Mouse (Mus musculus) limb, embryonic 10.5 days (tissue): ENCODE data around the gene H2al1j. TPM values are rescaled to one million over a fixed set of nuclear protein-coding genes. Genes with fewer than 3 reads are reported as not detected.
"Not testable (repeated sequence)": the region's sequence is repeated elsewhere in the genome, so short reads cannot be mapped to it uniquely, and the experiment has no call there.

ENCODE experiments used
- DNase-seq: peaks from one replicate; pipeline ENCODE4 v3.0.0-alpha.2; 2017; ENCODE audit warnings: low spot score
- H3K27ac ChIP-seq: fragments of 300-500 bp; sonication (generic); 2 replicates; pipeline ENCODE4 v1.5.1; 2016; ENCODE audit warnings: mild to moderate bottlenecking
- H3K27me3 ChIP-seq: fragments of 300-500 bp; sonication (generic); 2 replicates; pipeline ENCODE4 v1.6.1; 2016; ENCODE audit warnings: low read depth, mild to moderate bottlenecking; ENCODE audit not compliant: poor library complexity, severe bottlenecking
- H3K36me3 ChIP-seq: fragments of 300-500 bp; sonication (generic); 2 replicates; pipeline ENCODE4 v1.6.1; 2016; ENCODE audit warnings: mild to moderate bottlenecking, moderate library complexity
- H3K4me1 ChIP-seq: fragments of 300-500 bp; sonication (generic); 2 replicates; pipeline ENCODE4 v1.6.1; 2016
- H3K4me3 ChIP-seq: fragments of 300-500 bp; sonication (generic); 2 replicates; pipeline ENCODE4 v1.5.1; 2016; ENCODE audit warnings: mild to moderate bottlenecking, moderate library complexity
- H3K9me3 ChIP-seq: fragments of 300-500 bp; sonication (generic); replicated peaks from 2 replicates; pipeline ENCODE4 v1.6.1; 2016; ENCODE audit warnings: mild to moderate bottlenecking
- WGBS: fragments of 180-500 bp; shearing (Covaris S2); methylation state at CpG from one replicate; pipeline ENCODE4 v1.1.7; 2016; 5-methylcytosine and 5-hydroxymethylcytosine counted together
- polyA plus RNA-seq: library from polyadenylated mRNA; unstranded; fragments of >200 nt; fragmentation: Nextera tagmentation; extraction: Ambion mirVana; gene quantifications from 2 replicates; pipeline ENCODE4 v1.2.1, GENCODE M21; 2016

H2al1j gene
- not detected in 2 replicates for polyA plus RNA-seq

DNA sequence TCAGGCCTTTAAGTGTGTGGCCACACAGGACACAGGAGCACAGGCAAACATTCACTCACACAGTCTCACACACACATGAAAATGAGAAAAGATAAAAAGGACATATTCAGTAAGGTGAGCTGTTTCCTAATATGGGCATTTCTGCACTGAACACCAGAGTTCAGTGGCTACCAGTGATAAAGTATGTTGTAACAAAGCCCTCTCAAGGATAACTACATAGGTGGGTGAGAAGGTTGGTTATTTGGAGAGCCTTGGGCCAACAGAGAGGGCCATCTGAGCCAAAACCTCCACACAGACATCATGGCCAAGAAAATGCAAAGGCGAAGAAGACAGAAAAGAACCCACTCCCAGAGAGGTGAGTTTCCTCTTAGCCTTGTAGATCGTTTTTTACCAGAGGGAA, at the start of gene H2al1j:
Gene H2al1j, plus strand, starts transcription at position 301 of the 400 bp plus-strand sequence.
- not testable (repeated sequence) for H3K27ac ChIP-seq, H3K4me1 ChIP-seq, DNase-seq, H3K36me3 ChIP-seq, H3K9me3 ChIP-seq, H3K4me3 ChIP-seq
- H3K27me3 ChIP-seq = peaks cover 43% of the 10 kb centered on the region
- 80% methylated on average over 2 of the region's 2 CpGs for WGBS

DNA sequence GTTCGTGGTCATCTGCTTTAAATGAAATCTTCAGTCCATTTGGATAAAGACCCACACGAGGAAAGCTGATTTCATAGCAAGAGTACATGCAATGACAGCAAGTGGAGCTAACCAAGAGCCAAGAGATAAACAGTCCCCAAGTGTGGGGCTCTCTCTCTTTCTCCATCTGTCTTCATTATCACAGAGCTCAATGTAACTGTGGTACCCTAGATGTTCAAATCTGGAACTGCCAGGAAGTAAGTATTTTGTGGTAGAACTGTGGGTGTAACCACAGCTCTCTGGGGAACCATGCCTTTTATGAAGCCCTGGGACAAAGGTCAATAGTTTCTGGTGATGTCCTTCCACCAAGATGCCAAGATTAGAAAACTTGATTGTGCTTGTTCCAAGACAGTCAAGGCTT, 46.9 kb upstream of the H2al1j start:
- Histone ChIP-seq H3K36me3 (no peaks in the 10 kb centered on the region), H3K27me3 (peaks cover 66% of the 10 kb centered on the region), H3K27ac (no peak overlapping the region), H3K9me3 (no peaks in the 10 kb centered on the region), H3K4me3 (no peak overlapping the region), H3K4me1 (no peaks in the 10 kb centered on the region)
- WGBS = 93% methylated on average over 2 of the region's 2 CpGs
- no peak for DNase-seq

- Histone ChIP-seq H3K27ac (no peak overlapping the region), H3K36me3 (no peaks in the 10 kb centered on the region), H3K4me3 (no peak overlapping the region), H3K27me3 (peaks cover 73% of the 10 kb centered on the region), H3K9me3 (no peaks in the 10 kb centered on the region), H3K4me1 (no peaks in the 10 kb centered on the region)
- no peak for DNase-seq
- 82% methylated on average over 14 of the region's 14 CpGs for WGBS
These were observed 39.2 kb upstream of the H2al1j start for GRCm38 (mm10) chrX:11288306-11288882.

DNA sequence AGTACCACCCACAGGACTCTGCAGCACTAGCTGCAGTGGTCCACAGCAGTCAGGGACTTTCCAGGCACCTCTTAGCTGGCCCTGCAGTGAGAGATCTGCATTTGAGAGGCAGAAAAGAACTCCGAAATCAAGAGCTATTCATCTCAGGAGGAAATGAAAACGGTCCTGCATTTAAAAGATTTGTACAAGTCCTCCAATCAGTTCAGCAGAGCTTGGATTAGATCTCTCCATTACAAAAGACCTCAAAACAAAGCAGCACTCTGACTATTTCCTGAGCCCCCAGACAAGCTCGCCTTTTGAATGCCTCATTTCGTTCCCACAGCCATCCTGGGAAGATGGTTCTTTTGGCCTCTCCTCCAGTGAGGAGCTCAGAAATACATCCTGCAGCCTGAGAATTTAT, 38.4 kb upstream of the H2al1j start:
- H3K4me1 ChIP-seq = no peaks in the 10 kb centered on the region

GRCm38 (mm10) chrX:11298957-11299356, 28.7 kb upstream of the H2al1j start, which contains the start of gene H2al1a:
Gene H2al1a, plus strand, starts transcription at chrX:11299257.
- H3K36me3 ChIP-seq, H3K4me1 ChIP-seq, H3K27ac ChIP-seq, DNase-seq, H3K4me3 ChIP-seq, H3K9me3 ChIP-seq: not testable (repeated sequence)
- H3K27me3 ChIP-seq = peaks cover 40% of the 10 kb centered on the region; the same call in 1 of the 2 replicates
- no CpG with 5 or more reads among the region's 3 CpGs for WGBS

More for the DNA sequence above, 38.4 kb upstream of the H2al1j start:
- H3K4me3 ChIP-seq = no peak overlapping the region
- no peak for DNase-seq
- H3K9me3 ChIP-seq = no peaks in the 10 kb centered on the region
- H3K36me3 ChIP-seq = no peaks in the 10 kb centered on the region
- 82% methylated on average over 4 of the region's 4 CpGs for WGBS
- H3K27ac ChIP-seq = no peak overlapping the region
- H3K27me3 ChIP-seq = peaks cover 82% of the 10 kb centered on the region

GRCm38 (mm10) chrX:11302132-11302531, 25.5 kb upstream of the H2al1j start, which contains the start of gene H2al1b:
Gene H2al1b, plus strand, starts transcription at chrX:11302432.
- DNase-seq, H3K27me3 ChIP-seq, H3K36me3 ChIP-seq, H3K9me3 ChIP-seq, H3K4me1 ChIP-seq, H3K4me3 ChIP-seq, H3K27ac ChIP-seq: not testable (repeated sequence)
- 100% methylated on average over 1 of the region's 3 CpGs for WGBS

GRCm38 (mm10) chrX:11305355-11305754, 22.3 kb upstream of the H2al1j start, which contains the start of gene H2al1c:
Gene H2al1c, plus strand, starts transcription at chrX:11305655.
- WGBS = 92% methylated on average over 1 of the region's 6 CpGs
- not testable (repeated sequence) for H3K27ac ChIP-seq, H3K4me1 ChIP-seq, H3K36me3 ChIP-seq, H3K27me3 ChIP-seq, H3K4me3 ChIP-seq, H3K9me3 ChIP-seq, DNase-seq

- H3K27me3 ChIP-seq, DNase-seq, H3K4me1 ChIP-seq, H3K9me3 ChIP-seq, H3K27ac ChIP-seq, H3K36me3 ChIP-seq, H3K4me3 ChIP-seq: not testable (repeated sequence)
- no CpG with 5 or more reads among the region's 6 CpGs for WGBS
These were observed 19.1 kb upstream of the H2al1j start, which contains the start of gene H2al1d for GRCm38 (mm10) chrX:11308524-11308923. Gene H2al1d, plus strand, starts transcription at chrX:11308824.

- WGBS = no CpG with 5 or more reads among the region's 3 CpGs
- DNase-seq, H3K9me3 ChIP-seq, H3K27ac ChIP-seq, H3K27me3 ChIP-seq, H3K4me1 ChIP-seq, H3K4me3 ChIP-seq, H3K36me3 ChIP-seq: not testable (repeated sequence)
These were observed 16.0 kb upstream of the H2al1j start, which contains the start of gene H2al1e for GRCm38 (mm10) chrX:11311634-11312033. Gene H2al1e, plus strand, starts transcription at chrX:11311934.

DNA sequence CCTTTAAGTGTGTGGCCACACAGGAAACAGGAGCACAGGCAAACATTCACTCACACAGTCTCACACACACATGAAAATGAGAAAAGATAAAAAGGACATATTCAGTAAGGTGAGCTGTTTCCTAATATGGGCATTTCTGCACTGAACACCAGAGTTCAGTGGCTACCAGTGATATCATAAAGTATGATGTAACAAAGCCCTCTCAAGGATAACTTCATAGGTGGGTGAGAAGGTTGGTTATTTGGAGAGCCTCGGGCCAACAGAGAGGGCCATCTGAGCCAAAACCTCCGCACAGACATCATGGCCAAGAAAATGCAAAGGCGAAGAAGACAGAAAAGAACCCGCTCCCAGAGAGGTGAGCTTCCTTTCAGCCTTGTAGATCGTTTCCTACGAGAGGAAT, 12.8 kb upstream of the H2al1j start, which contains the start of gene H2al1f:
Gene H2al1f, plus strand, starts transcription at position 301 of the 400 bp plus-strand sequence.
- H3K36me3 ChIP-seq, H3K4me3 ChIP-seq, H3K27me3 ChIP-seq, H3K4me1 ChIP-seq, H3K27ac ChIP-seq, DNase-seq, H3K9me3 ChIP-seq: not testable (repeated sequence)
- whole genome bisulfite sequencing = no CpG with 5 or more reads among the region's 6 CpGs

GRCm38 (mm10) chrX:11317956-11318355, 9.7 kb upstream of the H2al1j start, which contains the start of gene H2al1g:
Gene H2al1g, plus strand, starts transcription at chrX:11318256.
- H3K4me3 ChIP-seq, DNase-seq, H3K27ac ChIP-seq, H3K4me1 ChIP-seq, H3K9me3 ChIP-seq, H3K36me3 ChIP-seq, H3K27me3 ChIP-seq: not testable (repeated sequence)
- WGBS = no CpG with 5 or more reads among the region's 3 CpGs

DNA sequence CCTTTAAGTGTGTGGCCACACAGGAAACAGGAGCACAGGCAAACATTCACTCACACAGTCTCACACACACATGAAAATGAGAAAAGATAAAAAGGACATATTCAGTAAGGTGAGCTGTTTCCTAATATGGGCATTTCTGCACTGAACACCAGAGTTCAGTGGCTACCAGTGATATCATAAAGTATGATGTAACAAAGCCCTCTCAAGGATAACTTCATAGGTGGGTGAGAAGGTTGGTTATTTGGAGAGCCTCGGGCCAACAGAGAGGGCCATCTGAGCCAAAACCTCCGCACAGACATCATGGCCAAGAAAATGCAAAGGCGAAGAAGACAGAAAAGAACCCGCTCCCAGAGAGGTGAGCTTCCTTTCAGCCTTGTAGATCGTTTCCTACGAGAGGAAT, 6.4 kb upstream of the H2al1j start, which contains the start of gene H2al1h:
Gene H2al1h, plus strand, starts transcription at position 301 of the 400 bp plus-strand sequence.
- WGBS = no CpG with 5 or more reads among the region's 6 CpGs
- not testable (repeated sequence) for H3K36me3 ChIP-seq, DNase-seq, H3K9me3 ChIP-seq, H3K4me1 ChIP-seq, H3K27ac ChIP-seq, H3K27me3 ChIP-seq, H3K4me3 ChIP-seq

- H3K27ac ChIP-seq, H3K36me3 ChIP-seq, DNase-seq, H3K9me3 ChIP-seq, H3K4me1 ChIP-seq, H3K4me3 ChIP-seq: not testable (repeated sequence)
- H3K27me3 ChIP-seq = peaks cover 13% of the 10 kb centered on the region
- WGBS = 88% methylated on average over 3 of the region's 5 CpGs
These were observed 3.3 kb upstream of the H2al1j start, which contains the start of gene H2al1i for GRCm38 (mm10) chrX:11324359-11324758. Gene H2al1i, plus strand, starts transcription at chrX:11324659.
